Mouse (Mus musculus) liver, postnatal 0 days (tissue): ENCODE results near the gene Sp2.

Experiments
- CTCF ChIP-seq: sonication (generic); IDR thresholded peaks from 2 replicates; pipeline ENCODE4 v1.5.1; 2016; ENCODE audit warnings: antibody characterized with exemption, low read depth
- EP300 ChIP-seq: IDR thresholded peaks from 2 replicates; pipeline ENCODE4 v1.6.1; 2016; ENCODE audit warnings: antibody characterized with exemption, low read depth, mild to moderate bottlenecking

DNA sequence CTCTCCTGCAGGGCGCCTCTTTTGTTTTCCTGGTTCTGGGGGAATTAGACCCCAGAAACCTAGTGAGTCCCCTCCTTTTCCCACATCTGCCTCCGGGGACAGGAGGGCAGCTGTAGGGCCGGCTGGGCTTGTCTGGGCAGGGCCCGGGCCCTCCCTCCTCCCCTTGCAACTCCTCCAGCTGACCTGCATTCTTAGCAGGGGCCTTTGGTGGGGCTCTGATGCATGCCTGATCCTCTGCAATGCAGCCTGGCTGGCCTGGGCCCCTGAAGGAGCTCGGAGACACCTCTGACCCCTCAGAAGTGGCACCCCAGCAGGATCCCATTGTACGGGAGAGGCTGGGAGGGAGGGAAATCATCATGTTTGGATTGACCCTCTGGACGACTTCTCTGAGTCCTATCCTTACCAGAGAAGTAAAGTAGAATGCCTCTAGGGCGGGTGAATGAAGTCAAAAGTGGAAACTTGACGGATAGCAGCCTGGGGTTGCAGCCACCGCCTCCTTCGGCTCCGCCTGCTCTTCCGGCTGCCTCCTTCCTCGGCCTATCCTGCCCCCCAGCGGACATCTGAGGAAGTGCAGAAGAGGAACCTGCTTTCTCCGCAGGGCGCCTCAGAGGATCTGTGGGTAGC, 43.1 kb upstream of the Sp2 start:
- TF ChIP-seq CTCF (peak; percentile 98), EP300 (no peak; the same call in 1 of the 2 replicates)
